Mouse (Mus musculus) forebrain, embryonic 12.5 days (tissue): ENCODE data around the gene Snupn. TPM values are rescaled to one million over a fixed set of nuclear protein-coding genes. Genes with fewer than 3 reads are reported as not detected.
A peak's percentile ranks its signal among the peaks of the same experiment; 100 is the strongest.

Source experiments
- ATAC-seq: fragments of 200-750 bp; cut with Nextera tagmentation; 2 replicates; pipeline ENCODE4 v1.8.0; 2017; ENCODE audit warnings: moderate TSS enrichment; ENCODE audit not compliant: low FRiP score
- H3K27ac ChIP-seq: fragments of 300-500 bp; sonication (generic); 2 replicates; pipeline ENCODE4 v1.5.1; 2016; ENCODE audit warnings: mild to moderate bottlenecking
- H3K27me3 ChIP-seq: fragments of 300-500 bp; sonication (generic); 2 replicates; pipeline ENCODE4 v1.6.1; 2016; ENCODE audit warnings: mild to moderate bottlenecking
- H3K36me3 ChIP-seq: fragments of 300-500 bp; sonication (generic); replicated peaks from 2 replicates; pipeline ENCODE4 v1.6.1; 2016; ENCODE audit warnings: mild to moderate bottlenecking
- H3K4me1 ChIP-seq: fragments of 300-500 bp; sonication (generic); 2 replicates; pipeline ENCODE4 v1.6.1; 2016
- H3K4me2 ChIP-seq: fragments of 300-500 bp; sonication (generic); 2 replicates; pipeline ENCODE4 v1.6.1; 2016; ENCODE audit warnings: mild to moderate bottlenecking, moderate library complexity
- H3K4me3 ChIP-seq: fragments of 300-500 bp; sonication (generic); replicated peaks from 2 replicates; pipeline ENCODE4 v1.5.1; 2016; ENCODE audit warnings: mild to moderate bottlenecking
- H3K9ac ChIP-seq: fragments of 300-500 bp; sonication (generic); 2 replicates; pipeline ENCODE4 v1.6.1; 2016; ENCODE audit warnings: mild to moderate bottlenecking
- H3K9me3 ChIP-seq: fragments of 300-500 bp; sonication (generic); 2 replicates; pipeline ENCODE4 v1.6.1; 2016
- WGBS: fragments of 180-500 bp; shearing (Covaris S2); methylation state at CpG from one replicate; pipeline ENCODE4 v1.1.7; 2016; 5-methylcytosine and 5-hydroxymethylcytosine counted together
- polyA plus RNA-seq: library from polyadenylated mRNA; unstranded; fragments of >200 nt; fragmentation: Nextera tagmentation; extraction: Ambion mirVana; gene quantifications from 2 replicates; pipeline ENCODE4 v1.2.1, GENCODE M21; 2016

Gene Snupn
- polyA plus RNA-seq, 1 experiment from 2014 or later: 27.6 TPM

DNA sequence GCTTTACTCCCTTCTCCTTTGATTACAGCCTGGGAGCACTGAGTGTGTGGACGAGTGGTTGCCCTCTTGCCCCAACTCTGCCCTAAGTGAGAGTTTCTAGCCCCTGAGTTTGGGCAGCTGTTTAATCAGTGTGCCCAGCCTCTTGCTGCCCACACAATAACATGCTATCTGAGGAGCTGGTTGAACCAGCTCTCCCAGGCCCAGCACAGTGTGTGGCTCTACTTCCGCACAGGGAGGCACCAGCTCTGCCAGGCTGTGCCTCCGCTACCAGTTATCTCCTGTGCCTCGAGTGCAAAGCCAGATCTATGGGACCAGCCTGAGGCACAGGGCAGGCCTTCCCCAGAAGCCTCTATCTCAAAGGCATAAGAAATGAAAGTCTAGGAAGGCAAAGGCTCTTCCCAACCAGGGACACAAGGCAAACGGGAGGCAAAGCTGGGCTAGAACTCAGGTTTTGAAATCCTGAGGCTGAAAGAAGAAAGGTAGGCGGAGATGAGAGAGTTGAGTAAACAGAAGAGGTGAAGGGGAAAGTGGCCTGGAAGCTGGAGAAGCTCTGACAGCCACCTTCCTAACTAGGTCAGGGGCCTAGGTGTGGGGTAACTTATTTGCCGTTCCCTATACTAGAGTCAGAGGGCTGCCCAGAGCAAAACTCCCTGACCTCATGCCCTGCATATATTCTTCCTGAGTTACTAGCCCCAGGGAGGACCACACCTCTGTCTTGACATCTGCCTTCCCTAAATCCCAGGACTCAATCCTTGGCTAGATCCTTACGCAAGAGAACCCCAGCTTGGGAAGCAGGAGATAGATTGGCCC, 26.6 kb upstream of the Snupn start:
- H3K4me2 ChIP-seq: peak overlapping the region; percentile 43
- H3K9me3 ChIP-seq: 0 out of 2 replicates have a peak, but pooled peaks cover 6% of the 10 kb centered on the region
- peaks cover 13% of the 10 kb centered on the region for H3K36me3 ChIP-seq
- H3K27ac ChIP-seq: no peak overlapping the region
- H3K4me3 ChIP-seq: peak overlapping the region; percentile 17
- WGBS: 79% methylated on average over 8 of the region's 8 CpGs
- H3K27me3 ChIP-seq: no peaks in the 10 kb centered on the region; the same call in 1 of the 2 replicates
- ATAC-seq: no peak
- H3K4me1 ChIP-seq: peaks cover 51% of the 10 kb centered on the region
- peak overlapping the region; percentile 30 for H3K9ac ChIP-seq

DNA sequence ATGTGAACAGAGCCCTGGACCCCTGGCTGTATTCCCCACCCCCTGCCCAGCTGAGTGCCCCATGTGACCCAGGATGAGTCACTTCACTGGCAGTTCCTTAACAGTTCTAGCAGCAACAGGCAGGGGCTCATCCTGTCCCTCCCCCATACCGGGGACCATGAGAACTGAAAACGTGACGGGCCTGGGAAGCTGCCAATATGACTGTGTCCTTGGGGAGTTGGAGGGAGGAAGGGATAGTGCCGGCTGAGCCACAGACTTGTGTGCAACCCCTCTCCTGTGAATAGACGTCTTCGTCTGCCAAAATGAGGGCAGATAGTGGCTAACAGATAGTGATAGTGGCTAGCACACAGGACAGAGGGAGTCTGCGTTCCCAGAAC, 26.0 kb upstream of the Snupn start:
- ATAC-seq: no peak
- 49% methylated on average over 7 of the region's 7 CpGs for WGBS
- no peak overlapping the region for H3K27ac ChIP-seq
- H3K4me3 ChIP-seq: peak overlapping the region; percentile 17
- peaks cover 51% of the 10 kb centered on the region for H3K4me1 ChIP-seq
- H3K36me3 ChIP-seq: peaks cover 13% of the 10 kb centered on the region
- 0 out of 2 replicates have a peak, but pooled peaks cover 6% of the 10 kb centered on the region for H3K9me3 ChIP-seq
- peak overlapping the region; percentile 43 for H3K4me2 ChIP-seq
- 0 out of 2 replicates have a peak overlapping the region, but pooled peaks have one; percentile 26 for H3K9ac ChIP-seq
- H3K27me3 ChIP-seq: peaks cover 3% of the 10 kb centered on the region; the same call in 1 of the 2 replicates

DNA sequence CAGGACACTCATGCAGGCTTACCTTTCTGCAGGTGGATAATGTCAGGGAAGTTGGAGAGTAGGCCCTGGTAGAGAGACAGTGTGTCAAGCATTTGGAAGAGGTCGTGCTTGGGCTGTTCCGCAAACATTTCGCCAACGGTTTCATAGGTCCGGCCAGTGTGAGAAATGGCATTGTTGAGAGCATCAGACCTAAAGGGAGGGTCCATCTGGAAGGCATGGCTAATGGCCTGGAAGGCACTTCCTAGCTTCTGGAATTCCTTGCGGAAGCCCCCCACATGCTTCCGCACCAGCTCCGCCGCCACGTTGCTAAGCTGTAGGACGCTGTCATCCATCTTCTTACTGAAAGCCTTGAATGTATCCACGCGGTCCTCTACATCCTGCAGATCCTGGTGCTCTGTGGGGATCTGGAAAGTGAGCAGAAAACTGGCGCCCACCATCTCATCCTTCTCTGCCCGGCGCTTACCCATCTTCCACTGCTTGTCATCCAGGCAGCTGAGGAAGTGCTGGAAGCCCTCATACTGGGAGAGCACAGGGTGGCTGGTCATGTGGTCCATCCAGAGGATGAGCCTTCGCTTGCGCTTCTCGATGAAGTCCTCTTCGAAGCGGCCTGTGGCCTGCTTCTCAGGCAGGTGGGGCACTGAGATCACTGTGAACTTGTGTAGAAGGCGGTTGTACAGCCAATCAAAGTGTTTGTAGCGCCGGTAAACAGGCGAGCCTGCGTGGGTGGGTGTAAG, 25.2 kb upstream of the Snupn start:
- H3K4me2 ChIP-seq: peak overlapping the region; percentile 43
- peaks cover 13% of the 10 kb centered on the region for H3K36me3 ChIP-seq
- 93% methylated on average over 26 of the region's 26 CpGs for WGBS
- peaks cover 51% of the 10 kb centered on the region for H3K4me1 ChIP-seq
- H3K4me3 ChIP-seq: peak overlapping the region; percentile 17; the same call in 1 of the 2 replicates
- H3K27ac ChIP-seq: no peak overlapping the region
- no peak overlapping the region for H3K9ac ChIP-seq
- no peak for ATAC-seq
- H3K9me3 ChIP-seq: 0 out of 2 replicates have a peak, but pooled peaks cover 6% of the 10 kb centered on the region
- peaks cover 11% of the 10 kb centered on the region; the same call in 1 of the 2 replicates for H3K27me3 ChIP-seq

DNA sequence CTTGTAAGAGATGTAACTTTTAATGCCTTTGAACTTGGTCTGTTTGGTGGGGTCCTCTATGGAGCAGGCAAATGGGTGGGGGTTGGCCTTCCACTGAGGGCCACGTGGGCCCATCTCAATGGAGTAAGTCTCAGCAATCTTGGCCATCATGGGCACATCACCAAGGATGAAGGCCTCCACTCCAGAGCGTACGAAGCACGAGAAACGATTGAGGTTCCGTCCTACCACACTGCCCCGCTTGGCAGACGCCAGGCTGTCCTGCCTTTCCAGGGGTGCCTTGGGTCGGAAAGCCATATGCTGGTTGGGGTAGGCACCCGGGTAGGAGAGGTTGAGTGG, 24.7 kb upstream of the Snupn start:
- WGBS: 98% methylated on average over 10 of the region's 10 CpGs
- Histone ChIP-seq H3K4me1 (peaks cover 51% of the 10 kb centered on the region), H3K4me3 (no peak overlapping the region), H3K27ac (no peak overlapping the region), H3K9me3 (0 out of 2 replicates have a peak, but pooled peaks cover 6% of the 10 kb centered on the region), H3K27me3 (peaks cover 13% of the 10 kb centered on the region; the same call in 1 of the 2 replicates), H3K9ac (no peak overlapping the region), H3K36me3 (peaks cover 13% of the 10 kb centered on the region), H3K4me2 (no peak overlapping the region)
- ATAC-seq: no peak

GRCm38 (mm10) chr9:56926387-56926786, 24.3 kb upstream of the Snupn start:
- Histone ChIP-seq H3K4me1 (peaks cover 51% of the 10 kb centered on the region), H3K36me3 (peaks cover 12% of the 10 kb centered on the region), H3K9me3 (0 out of 2 replicates have a peak, but pooled peaks cover 5% of the 10 kb centered on the region), H3K4me3 (no peak overlapping the region; the same call in 1 of the 2 replicates), H3K27me3 (peaks cover 13% of the 10 kb centered on the region; the same call in 1 of the 2 replicates), H3K9ac (no peak overlapping the region; the same call in 1 of the 2 replicates), H3K4me2 (peak overlapping the region; percentile 72), H3K27ac (no peak overlapping the region)
- ATAC-seq: no peak
- WGBS: 92% methylated on average over 10 of the region's 10 CpGs

- peaks cover 13% of the 10 kb centered on the region; the same call in 1 of the 2 replicates for H3K27me3 ChIP-seq
- peak overlapping the region; percentile 55 for H3K4me3 ChIP-seq
- H3K9ac ChIP-seq: peak overlapping the region; percentile 71
- H3K4me2 ChIP-seq: peak overlapping the region; percentile 72
- H3K4me1 ChIP-seq: peaks cover 51% of the 10 kb centered on the region
- peaks cover 2% of the 10 kb centered on the region; the same call in 1 of the 2 replicates for H3K36me3 ChIP-seq
- no peaks in the 10 kb centered on the region for H3K9me3 ChIP-seq
- peak overlapping the region; percentile 86 for H3K27ac ChIP-seq
- ATAC-seq: peak; percentile 33; the same call in 1 of the 2 replicates
- WGBS: under 1% methylated on average over 35 of the region's 35 CpGs
Measured at GRCm38 (mm10) chr9:56927191-56928012, 23.3 kb upstream of the Snupn start.

GRCm38 (mm10) chr9:56928041-56928811, 22.5 kb upstream of the Snupn start, which contains the start of gene Snx33:
Gene Snx33, minus strand, starts transcription at chr9:56928371.
- peak within 1 kb of the TSS; percentile 55 for H3K4me3 ChIP-seq
- H3K4me1 ChIP-seq: peaks cover 48% of the 10 kb centered on the region
- H3K9me3 ChIP-seq: no peaks in the 10 kb centered on the region
- WGBS: under 1% methylated on average over 50 of the region's 50 CpGs
- H3K9ac ChIP-seq: peak within 1 kb of the TSS; percentile 71
- no peaks in the 10 kb centered on the region for H3K36me3 ChIP-seq
- H3K27ac ChIP-seq: peak within 1 kb of the TSS; percentile 86
- peaks cover 13% of the 10 kb centered on the region; the same call in 1 of the 2 replicates for H3K27me3 ChIP-seq
- peak within 1 kb of the TSS; percentile 72 for H3K4me2 ChIP-seq
- ATAC-seq: peak; percentile 87

DNA sequence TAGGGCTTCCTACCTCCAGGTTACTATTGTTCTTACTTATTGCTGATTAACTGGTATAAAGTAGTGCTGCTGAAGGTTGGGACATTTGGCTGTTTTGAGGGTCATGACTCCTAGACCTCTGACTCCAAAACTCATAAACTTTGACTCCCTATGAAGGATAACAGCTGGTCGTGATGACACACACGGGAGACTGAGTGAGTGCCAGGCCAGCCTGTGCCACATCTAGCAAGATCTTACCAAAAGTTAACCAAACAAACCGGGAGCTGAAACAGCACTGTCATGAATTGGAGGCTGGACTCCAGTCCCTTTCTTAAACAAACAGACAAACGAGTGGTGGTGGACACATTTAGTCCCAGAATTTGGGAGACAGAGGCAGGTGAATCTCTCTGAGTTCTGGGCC, 21.2 kb upstream of the Snupn start:
- no peak overlapping the region for H3K4me2 ChIP-seq
- no peak overlapping the region for H3K4me3 ChIP-seq
- H3K27me3 ChIP-seq: peaks cover 13% of the 10 kb centered on the region; the same call in 1 of the 2 replicates
- H3K9me3 ChIP-seq: no peaks in the 10 kb centered on the region
- no peak overlapping the region for H3K9ac ChIP-seq
- peaks cover 35% of the 10 kb centered on the region for H3K4me1 ChIP-seq
- ATAC-seq: no peak
- H3K27ac ChIP-seq: no peak overlapping the region
- H3K36me3 ChIP-seq: no peaks in the 10 kb centered on the region
- 71% methylated on average over 4 of the region's 4 CpGs for WGBS

GRCm38 (mm10) chr9:56930556-56930955, 20.1 kb upstream of the Snupn start:
- H3K9ac ChIP-seq: no peak overlapping the region
- WGBS: 84% methylated on average over 1 of the region's 1 CpGs
- H3K27ac ChIP-seq: no peak overlapping the region
- H3K4me2 ChIP-seq: no peak overlapping the region
- H3K27me3 ChIP-seq: peaks cover 13% of the 10 kb centered on the region; the same call in 1 of the 2 replicates
- no peaks in the 10 kb centered on the region for H3K9me3 ChIP-seq
- peaks cover 24% of the 10 kb centered on the region for H3K4me1 ChIP-seq
- H3K4me3 ChIP-seq: no peak overlapping the region
- H3K36me3 ChIP-seq: no peaks in the 10 kb centered on the region
- ATAC-seq: no peak

GRCm38 (mm10) chr9:56936861-56937222, 13.8 kb upstream of the Snupn start:
- 21% methylated on average over 6 of the region's 6 CpGs for WGBS
- no peak overlapping the region for H3K9ac ChIP-seq
- 0 out of 2 replicates have a peak overlapping the region, but pooled peaks have one; percentile 51 for H3K27ac ChIP-seq
- no peaks in the 10 kb centered on the region for H3K27me3 ChIP-seq
- H3K4me2 ChIP-seq: peak overlapping the region; percentile 54
- no peaks in the 10 kb centered on the region for H3K36me3 ChIP-seq
- peak overlapping the region; percentile 82 for H3K4me3 ChIP-seq
- H3K9me3 ChIP-seq: no peaks in the 10 kb centered on the region
- peaks cover 13% of the 10 kb centered on the region for H3K4me1 ChIP-seq
- ATAC-seq: no peak; the same call in 1 of the 2 replicates
